Mouse (Mus musculus): Measurements from ENCODE around the gene Itgal. TPM values are rescaled to one million over a fixed set of nuclear protein-coding genes. Genes with fewer than 3 reads are reported as not detected.

The Itgal gene
- 65.9 and 91.0 TPM in 2 replicates for polyA plus RNA-seq (2012; ENCODE audit: low replicate concordance)

DNA sequence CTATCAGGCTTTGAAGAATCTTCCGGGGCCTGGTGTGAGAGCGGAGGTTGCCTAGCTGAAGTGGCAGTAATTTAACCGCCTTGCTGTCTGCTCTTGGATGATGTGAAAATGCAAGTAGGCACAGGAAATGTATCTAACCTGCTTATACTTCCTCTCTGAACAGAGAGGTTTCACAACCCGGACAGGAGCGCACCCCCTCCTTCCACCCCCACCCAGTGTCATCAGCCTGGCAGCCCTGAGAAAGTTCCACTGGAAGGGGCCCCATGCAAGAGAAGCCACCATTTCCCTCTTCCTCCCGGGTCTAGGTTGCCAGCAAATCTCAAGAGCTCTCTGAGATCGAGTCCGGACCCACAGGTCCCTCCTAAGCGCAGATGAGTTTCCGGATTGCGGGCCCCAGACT lies at the start of gene Itgal:
Gene Itgal (plus strand): TSS at position 163 of the 400 bp plus-strand sequence.

DNA sequence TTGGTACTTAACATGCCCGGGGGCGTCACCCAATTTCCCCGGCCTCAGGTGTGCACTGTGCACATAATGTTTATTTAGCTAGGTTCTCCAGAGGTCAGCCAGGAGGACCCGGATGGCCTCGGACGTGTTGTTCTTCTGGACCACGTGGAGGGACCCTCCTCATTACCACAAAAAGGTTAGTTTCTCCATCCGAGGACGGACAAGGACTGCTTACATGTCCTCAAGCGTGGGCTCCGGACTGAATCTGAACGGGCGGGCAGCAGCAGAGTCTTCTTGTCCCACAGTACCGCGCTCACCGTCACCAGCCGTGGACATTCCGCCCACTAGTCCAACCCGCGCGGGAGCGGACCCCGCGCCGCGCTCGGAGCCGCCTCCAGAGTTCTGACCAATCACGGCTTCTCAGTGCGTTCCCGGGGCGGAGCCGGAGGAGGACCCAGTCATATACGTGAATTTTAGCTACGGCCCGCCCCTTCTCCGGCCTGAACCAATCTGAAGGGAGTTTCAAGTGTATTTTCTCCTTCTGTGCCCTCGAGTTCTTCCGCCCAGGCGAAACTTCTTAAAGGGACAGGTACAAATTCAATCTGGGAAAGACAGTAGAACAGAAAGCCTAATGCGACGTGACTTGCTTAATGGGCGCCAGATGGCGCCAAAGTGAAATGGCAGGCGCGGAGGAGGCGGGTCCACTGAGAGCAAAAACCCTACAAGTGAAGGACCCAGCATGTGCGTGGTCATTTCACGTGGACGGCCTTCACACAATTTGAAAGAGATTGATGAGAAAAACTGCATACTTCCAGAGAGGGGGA lies 35.5 kb upstream of the Itgal start, which contains the start of gene Dctpp1:
Gene Dctpp1 (minus strand): TSS at position 401 of the 803 bp plus-strand sequence.

DNA sequence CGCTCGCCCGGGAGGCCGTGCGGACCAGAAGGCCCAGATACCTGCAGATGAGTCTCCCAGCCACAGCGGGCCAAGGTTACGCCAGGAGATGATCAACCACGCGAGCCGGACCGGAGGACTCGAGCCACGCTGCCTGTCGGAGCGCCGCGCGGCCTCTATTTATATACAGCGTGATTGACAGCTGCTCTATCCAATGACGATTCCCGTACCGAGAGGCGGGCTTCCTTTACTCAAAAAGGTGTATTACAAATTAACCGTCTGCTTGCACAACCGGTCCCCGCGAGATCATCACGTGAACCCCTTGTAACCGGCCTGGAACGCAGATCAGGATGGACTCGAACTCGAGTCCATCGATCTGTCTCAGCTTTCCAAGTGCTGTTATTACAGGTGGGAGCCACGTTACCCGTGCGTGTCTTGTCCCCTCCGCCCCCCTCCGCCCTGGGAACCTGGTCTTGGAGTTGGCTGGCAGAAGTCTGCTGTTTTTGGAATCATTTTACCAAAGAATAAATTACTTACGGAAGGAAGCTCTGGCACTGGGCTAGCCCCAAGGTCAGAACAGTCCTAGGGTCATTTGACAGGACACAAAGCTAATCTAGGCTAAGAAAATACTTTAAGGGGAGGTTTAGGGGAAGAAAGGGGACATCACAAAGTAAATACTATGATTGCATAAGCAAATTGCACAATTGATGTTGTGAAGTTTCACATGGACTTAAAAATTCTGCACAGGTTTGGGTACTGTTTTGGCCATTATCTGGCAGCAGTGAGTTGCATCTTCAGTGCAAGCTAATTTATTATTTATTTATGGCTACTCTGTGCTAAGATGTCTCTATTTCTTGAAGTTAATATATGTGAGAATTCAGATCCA lies 21.9 kb upstream of the Itgal start, which contains the start of gene Sephs2:
Gene Sephs2 (minus strand): TSS at position 131 of the 865 bp plus-strand sequence.

DNA sequence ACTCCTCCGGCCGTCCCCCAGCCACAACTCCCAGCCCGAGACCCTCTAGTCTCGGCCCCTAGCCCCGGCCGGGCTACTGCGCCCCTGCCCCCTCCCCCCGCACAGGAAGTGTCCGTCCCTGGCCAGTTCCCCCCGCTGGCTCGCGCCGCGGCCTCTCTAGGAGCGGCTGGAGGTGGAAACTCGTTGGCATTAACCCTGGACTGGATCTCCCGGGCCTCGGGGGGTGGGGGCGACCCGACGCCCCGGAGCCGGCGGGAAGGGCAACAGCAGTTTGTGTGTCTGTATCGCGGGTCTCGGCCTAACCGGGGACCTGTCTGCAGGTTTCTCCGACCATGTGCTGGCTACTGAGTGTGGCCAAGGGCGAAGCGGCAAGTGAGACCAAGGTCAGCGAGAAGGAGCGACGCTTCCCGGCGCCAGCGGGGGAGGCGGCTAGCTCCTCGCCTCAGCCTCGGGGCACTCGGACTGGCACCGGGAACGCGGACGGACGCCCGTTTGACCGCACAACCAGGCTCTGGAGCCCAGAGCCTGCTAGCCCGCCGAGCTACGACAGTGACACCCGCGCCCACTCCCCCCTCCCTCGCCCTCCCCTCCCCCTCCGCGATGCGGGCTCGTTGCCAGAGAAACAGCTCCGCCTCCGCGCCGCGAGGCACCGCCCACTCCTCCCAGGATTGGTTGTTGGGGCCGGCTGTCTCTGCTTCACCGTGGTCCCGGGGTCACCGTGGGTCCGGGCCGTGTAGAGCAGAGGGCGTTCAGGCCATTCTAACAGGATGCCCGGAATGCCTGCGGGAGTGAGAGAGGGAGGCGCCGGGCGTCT lies 49.7 kb downstream of the Itgal start, which contains the start of gene Zfp768:
Gene Zfp768 (minus strand): TSS at position 78 of the 814 bp plus-strand sequence.

DNA sequence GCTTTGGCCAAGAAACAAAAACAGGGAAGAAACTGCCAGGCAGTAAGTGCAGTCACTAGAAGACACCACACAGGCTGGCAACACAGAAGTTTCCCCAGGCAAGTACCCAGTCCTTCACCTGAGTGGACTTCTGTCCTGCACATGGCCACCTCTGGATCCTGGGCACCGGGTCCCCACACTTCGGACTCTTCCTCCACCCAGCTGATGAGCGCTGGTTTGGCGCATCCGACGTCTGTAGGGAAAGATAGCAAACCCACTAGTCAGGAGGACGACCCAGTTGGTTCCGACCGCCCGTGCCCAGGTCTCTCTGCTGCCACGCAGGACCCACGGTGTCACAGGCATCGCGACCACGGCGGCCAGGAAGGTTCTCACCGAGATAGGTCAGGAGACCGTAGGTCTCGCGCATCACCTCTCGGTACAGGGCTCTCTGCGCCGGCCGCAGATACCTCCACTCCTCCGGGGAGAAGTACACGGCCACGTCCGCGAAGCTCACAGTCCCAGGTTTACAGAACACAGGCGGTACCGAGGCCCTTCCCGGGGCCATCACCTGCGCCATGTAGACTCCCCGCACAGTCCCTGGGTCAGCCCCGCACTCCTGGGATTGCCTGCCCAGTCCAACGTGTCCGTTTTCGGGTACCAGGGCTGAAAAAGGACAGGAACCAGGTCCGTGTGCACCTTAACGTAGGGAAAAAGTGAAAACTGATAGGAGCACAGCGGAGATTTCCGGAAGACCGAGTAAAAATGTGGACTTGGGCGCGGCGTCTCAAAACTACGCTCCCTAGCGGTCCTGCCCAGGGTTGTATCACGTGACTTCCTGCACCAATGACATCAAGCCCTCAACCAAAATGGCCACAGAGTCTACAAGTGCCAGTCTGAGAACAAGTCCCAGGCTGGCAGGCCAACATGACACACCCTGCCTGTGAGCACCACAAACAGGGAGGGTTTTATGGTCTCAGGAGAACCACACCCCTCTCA lies 79.5 kb downstream of the Itgal start, which contains the start of gene Zfp747:
Gene Zfp747 (minus strand): TSS at position 780 of the 975 bp plus-strand sequence.

Other genes with a start within 250 kb of the Itgal start
- 0.27 TPM in 1 of 2 replicates, not detected in the other for gene Zg16, start 208.9 kb upstream of the Itgal start, polyA plus RNA-seq (2012; ENCODE audit: low replicate concordance)
- 271 and 357 TPM in 2 replicates for gene AI467606, start 204.9 kb upstream of the Itgal start, polyA plus RNA-seq (2012; ENCODE audit: low replicate concordance)
- gene Qprt, start 174.0 kb upstream of the Itgal start, polyA plus RNA-seq (2012; ENCODE audit: low replicate concordance), result 5.7 and 7.0 TPM in 2 replicates
- gene Spn, start 158.4 kb upstream of the Itgal start, polyA plus RNA-seq (2012; ENCODE audit: low replicate concordance), result 81.8 and 125 TPM in 2 replicates
- gene Cd2bp2, start 100.2 kb upstream of the Itgal start, polyA plus RNA-seq (2012; ENCODE audit: low replicate concordance), result 63.2 and 81.0 TPM in 2 replicates
- 48.8 and 114 TPM in 2 replicates for gene Tbc1d10b, start 87.8 kb upstream of the Itgal start, polyA plus RNA-seq (2012; ENCODE audit: low replicate concordance)
- gene Mylpf, start 87.4 kb upstream of the Itgal start, polyA plus RNA-seq (2012; ENCODE audit: low replicate concordance), result 3.8 TPM in 1 of 2 replicates, not detected in the other
- gene Zfp553, start 63.2 kb upstream of the Itgal start, polyA plus RNA-seq (2012; ENCODE audit: low replicate concordance), result 19.8 and 21.6 TPM in 2 replicates
- 741 and 939 TPM in 2 replicates for gene Sept1, start 63.1 kb upstream of the Itgal start, polyA plus RNA-seq (2012; ENCODE audit: low replicate concordance)
- 30.4 and 62.4 TPM in 2 replicates for gene Zfp771, start 52.0 kb upstream of the Itgal start, polyA plus RNA-seq (2012; ENCODE audit: low replicate concordance)
- 11.9 and 40.3 TPM in 2 replicates for gene Dctpp1, start 35.6 kb upstream of the Itgal start, polyA plus RNA-seq (2012; ENCODE audit: low replicate concordance)
- 18.3 and 56.1 TPM in 2 replicates for gene Sephs2, start 22.2 kb upstream of the Itgal start, polyA plus RNA-seq (2012; ENCODE audit: low replicate concordance)
- gene Zfp768, start 49.3 kb downstream of the Itgal start, polyA plus RNA-seq (2012; ENCODE audit: low replicate concordance), result 11.8 and 12.1 TPM in 2 replicates
- 6.0 and 8.8 TPM in 2 replicates for gene Zfp747, start 79.8 kb downstream of the Itgal start, polyA plus RNA-seq (2012; ENCODE audit: low replicate concordance)
- 1.1 and 1.4 TPM in 2 replicates for gene 9130019O22Rik, start 90.9 kb downstream of the Itgal start, polyA plus RNA-seq (2012; ENCODE audit: low replicate concordance)
- 5.7 and 9.3 TPM in 2 replicates for gene E430018J23Rik, start 97.4 kb downstream of the Itgal start, polyA plus RNA-seq (2012; ENCODE audit: low replicate concordance)
- gene Zfp764, start 110.6 kb downstream of the Itgal start, polyA plus RNA-seq (2012; ENCODE audit: low replicate concordance), result 2.3 and 3.1 TPM in 2 replicates
- 25.8 and 61.8 TPM in 2 replicates for gene Zfp688, start 125.8 kb downstream of the Itgal start, polyA plus RNA-seq (2012; ENCODE audit: low replicate concordance)
- gene Zfp689, start 152.9 kb downstream of the Itgal start, polyA plus RNA-seq (2012; ENCODE audit: low replicate concordance), result 13.2 and 16.8 TPM in 2 replicates
- 140 and 180 TPM in 2 replicates for gene Prr14, start 163.4 kb downstream of the Itgal start, polyA plus RNA-seq (2012; ENCODE audit: low replicate concordance)
- gene Fbrs, start 182.9 kb downstream of the Itgal start, polyA plus RNA-seq (2012; ENCODE audit: low replicate concordance), result 733 and 1,419 TPM in 2 replicates
- 63.6 and 79.8 TPM in 2 replicates for gene Srcap, start 215.7 kb downstream of the Itgal start, polyA plus RNA-seq (2012; ENCODE audit: low replicate concordance)
- gene Gm42715, start 223.3 kb downstream of the Itgal start, polyA plus RNA-seq (2012; ENCODE audit: low replicate concordance), result 39.4 and 48.5 TPM in 2 replicates